Mouse (Mus musculus) brown adipose tissue, adult 24 weeks (tissue): ENCODE measurements around the gene Mad1l1. TPM values are rescaled to one million over a fixed set of nuclear protein-coding genes. Genes with fewer than 3 reads are reported as not detected.
"Not testable (repeated sequence)": the region's sequence is repeated elsewhere in the genome, so short reads cannot be mapped to it uniquely, and the experiment has no call there.

Experiments
- H3K27ac ChIP-seq: fragments of 200-500 bp; replicated peaks from 2 replicates; pipeline ENCODE4 v1.5.1; 2012; ENCODE audit warnings: low read depth, mild to moderate bottlenecking, low read length
- H3K4me1 ChIP-seq: fragments of 200-500 bp; 2 replicates; pipeline ENCODE4 v1.6.1; 2012; ENCODE audit warnings: low read length, mixed read lengths; ENCODE audit not compliant: control insufficient read depth, insufficient read depth, insufficient read length
- H3K4me3 ChIP-seq: fragments of 200-500 bp; 2 replicates; pipeline ENCODE4 v1.5.1; 2012; ENCODE audit warnings: low read depth, mild to moderate bottlenecking, low read length, moderate library complexity; ENCODE audit not compliant: insufficient read depth
- polyA plus RNA-seq: library from polyadenylated mRNA; stranded (reverse); fragments of >200 nt; gene quantifications from 2 replicates; pipeline ENCODE4 v1.2.4, GENCODE M21; 2012; ENCODE audit not compliant: missing spikeins, insufficient read depth, insufficient read length

Mad1l1 gene
- polyA plus RNA-seq, 1 experiment: 2.7 TPM

- no peak overlapping the region for H3K27ac ChIP-seq
- H3K4me3 ChIP-seq: no peak overlapping the region
- peaks cover 12% of the 10 kb centered on the region for H3K4me1 ChIP-seq
Observed at GRCm38 (mm10) chr5:140021755-140022154, 299.6 kb downstream of the Mad1l1 start.

- H3K4me3 ChIP-seq: no peak overlapping the region
- H3K27ac ChIP-seq: no peak overlapping the region
- H3K4me1 ChIP-seq: peaks cover 3% of the 10 kb centered on the region
Observed at GRCm38 (mm10) chr5:140019616-140020015, 301.7 kb downstream of the Mad1l1 start.

- no peak overlapping the region for H3K4me3 ChIP-seq
- no peaks in the 10 kb centered on the region; the same call in 1 of the 2 replicates for H3K4me1 ChIP-seq
- H3K27ac ChIP-seq: no peak overlapping the region
Observed at GRCm38 (mm10) chr5:140018780-140019179, 302.6 kb downstream of the Mad1l1 start.

GRCm38 (mm10) chr5:140016896-140017295 is 304.5 kb downstream of the Mad1l1 start:
- Histone ChIP-seq H3K27ac (no peak overlapping the region), H3K4me3 (no peak overlapping the region), H3K4me1 (no peaks in the 10 kb centered on the region)

- Histone ChIP-seq H3K27ac (no peak overlapping the region), H3K4me1 (no peaks in the 10 kb centered on the region; the same call in 1 of the 2 replicates), H3K4me3 (no peak overlapping the region)
Observed at GRCm38 (mm10) chr5:140013652-140014051, 307.7 kb downstream of the Mad1l1 start.

GRCm38 (mm10) chr5:140012286-140012967 is 308.9 kb downstream of the Mad1l1 start:
- no peak overlapping the region for H3K4me3 ChIP-seq
- H3K27ac ChIP-seq: no peak overlapping the region
- no peaks in the 10 kb centered on the region; the same call in 1 of the 2 replicates for H3K4me1 ChIP-seq

- H3K4me3 ChIP-seq: no peak overlapping the region
- no peak overlapping the region for H3K27ac ChIP-seq
- H3K4me1 ChIP-seq: no peaks in the 10 kb centered on the region; the same call in 1 of the 2 replicates
Observed at GRCm38 (mm10) chr5:140010405-140010804, 310.9 kb downstream of the Mad1l1 start.

GRCm38 (mm10) chr5:140009083-140009655 is 312.2 kb downstream of the Mad1l1 start:
- Histone ChIP-seq H3K27ac (no peak overlapping the region), H3K4me1 (no peaks in the 10 kb centered on the region; the same call in 1 of the 2 replicates), H3K4me3 (no peak overlapping the region)

GRCm38 (mm10) chr5:140008523-140008806 is 312.9 kb downstream of the Mad1l1 start:
- Histone ChIP-seq H3K27ac (no peak overlapping the region), H3K4me3 (no peak overlapping the region), H3K4me1 (no peaks in the 10 kb centered on the region; the same call in 1 of the 2 replicates)

- no peaks in the 10 kb centered on the region; the same call in 1 of the 2 replicates for H3K4me1 ChIP-seq
- no peak overlapping the region for H3K27ac ChIP-seq
- no peak overlapping the region for H3K4me3 ChIP-seq
Observed at GRCm38 (mm10) chr5:140007656-140008522, 313.5 kb downstream of the Mad1l1 start.

- H3K4me3 ChIP-seq: no peak overlapping the region
- H3K27ac ChIP-seq: no peak overlapping the region
- no peaks in the 10 kb centered on the region; the same call in 1 of the 2 replicates for H3K4me1 ChIP-seq
Observed at GRCm38 (mm10) chr5:140006861-140007260, 314.5 kb downstream of the Mad1l1 start.

GRCm38 (mm10) chr5:140002541-140002940 is 318.8 kb downstream of the Mad1l1 start:
- Histone ChIP-seq H3K4me1 (no peaks in the 10 kb centered on the region), H3K27ac (no peak overlapping the region), H3K4me3 (no peak overlapping the region)

GRCm38 (mm10) chr5:139998916-139999315 is 322.4 kb downstream of the Mad1l1 start:
- Histone ChIP-seq H3K4me3 (no peak overlapping the region), H3K4me1 (no peaks in the 10 kb centered on the region), H3K27ac (no peak overlapping the region)

- H3K27ac ChIP-seq, H3K4me1 ChIP-seq, H3K4me3 ChIP-seq: not testable (repeated sequence)
Observed at GRCm38 (mm10) chr5:139998321-139998720, 323.0 kb downstream of the Mad1l1 start.

- Histone ChIP-seq H3K4me1 (no peaks in the 10 kb centered on the region), H3K4me3 (no peak overlapping the region)
Observed at GRCm38 (mm10) chr5:139991531-139991930, 329.8 kb downstream of the Mad1l1 start.

More at GRCm38 (mm10) chr5:139991531-139991930, 329.8 kb downstream of the Mad1l1 start:
- H3K27ac ChIP-seq: no peak overlapping the region
